Mouse (Mus musculus) liver, postnatal 0 days (tissue): Measurements from ENCODE around the gene Arfgef3.

Experiments used
- CTCF ChIP-seq: sonication (generic); IDR thresholded peaks from 2 replicates; pipeline ENCODE4 v1.5.1; 2016; ENCODE audit warnings: antibody characterized with exemption, low read depth
- EP300 ChIP-seq: IDR thresholded peaks from 2 replicates; pipeline ENCODE4 v1.6.1; 2016; ENCODE audit warnings: antibody characterized with exemption, low read depth, mild to moderate bottlenecking

- no peak for TF ChIP-seq CTCF
- no peak for TF ChIP-seq EP300
Observed at GRCm38 (mm10) chr10:18627530-18627929, 116.2 kb downstream of the Arfgef3 start.
